Mouse (Mus musculus) forebrain, embryonic 13.5 days (tissue): ENCODE measurements around the gene Asb1. TPM values are rescaled to one million over a fixed set of nuclear protein-coding genes. Genes with fewer than 3 reads are reported as not detected.

Experiments
- ATAC-seq: fragments of 200-750 bp; cut with Nextera tagmentation; 2 replicates; pipeline ENCODE4 v1.8.0; 2017
- H3K27ac ChIP-seq: fragments of 300-500 bp; sonication (generic); 2 replicates; pipeline ENCODE4 v1.5.1; 2015; ENCODE audit warnings: inconsistent platforms, mild to moderate bottlenecking, moderate library complexity
- H3K27me3 ChIP-seq: fragments of 300-500 bp; sonication (generic); 2 replicates; pipeline ENCODE4 v1.6.1; 2015; ENCODE audit warnings: mild to moderate bottlenecking, inconsistent platforms
- H3K36me3 ChIP-seq: fragments of 300-500 bp; sonication (generic); 2 replicates; pipeline ENCODE4 v1.6.1; 2015; ENCODE audit warnings: mild to moderate bottlenecking, inconsistent platforms; ENCODE audit not compliant: poor library complexity, severe bottlenecking
- H3K4me1 ChIP-seq: fragments of 300-500 bp; sonication (generic); 2 replicates; pipeline ENCODE4 v1.6.1; 2015; ENCODE audit warnings: inconsistent platforms
- H3K4me2 ChIP-seq: fragments of 300-500 bp; sonication (generic); 2 replicates; pipeline ENCODE4 v1.6.1; 2015; ENCODE audit warnings: inconsistent platforms, mild to moderate bottlenecking, moderate library complexity
- H3K4me3 ChIP-seq: fragments of 300-500 bp; sonication (generic); 2 replicates; pipeline ENCODE4 v1.5.1; 2015; ENCODE audit warnings: mild to moderate bottlenecking, inconsistent platforms
- H3K9ac ChIP-seq: fragments of 300-500 bp; sonication (generic); 2 replicates; pipeline ENCODE4 v1.6.1; 2015; ENCODE audit warnings: mild to moderate bottlenecking, inconsistent platforms
- H3K9me3 ChIP-seq: fragments of 300-500 bp; sonication (generic); replicated peaks from 2 replicates; pipeline ENCODE4 v1.6.1; 2016; ENCODE audit warnings: inconsistent platforms
- WGBS: fragments of 180-500 bp; shearing (Covaris S2); methylation state at CpG from one replicate; pipeline ENCODE4 v1.1.7; 2015; 5-methylcytosine and 5-hydroxymethylcytosine counted together
- polyA plus RNA-seq: library from polyadenylated mRNA; unstranded; fragments of >200 nt; fragmentation: Nextera tagmentation; extraction: Ambion mirVana; gene quantifications from 2 replicates; pipeline ENCODE4 v1.2.1, GENCODE M21; 2015

Gene Asb1
- polyA plus RNA-seq, 1 experiment from 2014 or later, result 11.0 TPM

DNA sequence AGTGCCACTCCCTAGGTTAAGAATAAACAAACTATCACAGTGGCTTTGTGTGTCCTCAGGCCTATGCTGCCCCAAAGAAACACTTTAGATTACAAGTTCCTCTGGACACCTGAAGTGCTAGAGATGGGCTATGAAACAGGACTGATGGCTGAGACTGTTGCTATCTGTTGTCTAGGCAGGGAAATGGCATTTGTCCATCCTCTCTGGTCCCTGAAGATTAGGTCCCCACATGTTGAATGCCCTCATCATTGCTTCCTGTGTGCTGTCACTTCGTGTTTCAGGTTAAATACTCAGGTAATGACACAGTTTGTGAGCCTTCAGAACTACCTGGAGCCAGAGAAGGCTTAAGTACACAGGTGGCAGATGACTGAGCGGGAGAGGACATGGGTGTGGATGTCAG, 8.7 kb downstream of the Asb1 start:
- Histone ChIP-seq H3K27ac (no peak overlapping the region), H3K4me3 (no peak overlapping the region), H3K27me3 (no peaks in the 10 kb centered on the region), H3K9ac (no peak overlapping the region), H3K9me3 (no peaks in the 10 kb centered on the region), H3K4me2 (no peak overlapping the region), H3K36me3 (peaks cover 56% of the 10 kb centered on the region), H3K4me1 (peaks cover 7% of the 10 kb centered on the region)
- 85% methylated on average over 2 of the region's 2 CpGs for WGBS
- no peak for ATAC-seq

DNA sequence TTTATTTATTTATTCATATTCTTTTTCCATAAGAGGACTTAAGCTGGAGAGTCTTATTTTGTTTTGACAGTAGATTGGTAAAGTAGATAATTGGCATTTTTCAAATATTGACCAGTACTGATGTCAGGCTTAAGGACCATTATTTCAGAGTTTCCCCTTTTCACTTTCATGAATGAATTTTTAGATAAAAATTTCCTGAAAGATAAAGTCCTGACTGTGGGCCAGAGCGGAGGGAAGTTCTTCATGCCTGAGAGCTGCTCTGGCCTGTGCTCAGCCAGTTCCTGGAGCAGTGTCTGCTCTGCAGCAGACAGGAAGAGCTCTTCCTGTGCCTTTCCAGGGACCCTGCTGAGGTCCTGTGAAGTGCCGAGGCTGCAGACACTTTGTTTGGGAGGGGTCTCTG, 16.8 kb downstream of the Asb1 start:
- no peaks in the 10 kb centered on the region for H3K9me3 ChIP-seq
- H3K4me2 ChIP-seq, result no peak overlapping the region
- peaks cover 61% of the 10 kb centered on the region for H3K36me3 ChIP-seq
- 78% methylated on average over 2 of the region's 2 CpGs for WGBS
- no peak overlapping the region for H3K9ac ChIP-seq
- no peak overlapping the region for H3K4me3 ChIP-seq
- no peak overlapping the region for H3K27ac ChIP-seq
- H3K4me1 ChIP-seq, result no peaks in the 10 kb centered on the region
- no peaks in the 10 kb centered on the region for H3K27me3 ChIP-seq
- no peak for ATAC-seq

DNA sequence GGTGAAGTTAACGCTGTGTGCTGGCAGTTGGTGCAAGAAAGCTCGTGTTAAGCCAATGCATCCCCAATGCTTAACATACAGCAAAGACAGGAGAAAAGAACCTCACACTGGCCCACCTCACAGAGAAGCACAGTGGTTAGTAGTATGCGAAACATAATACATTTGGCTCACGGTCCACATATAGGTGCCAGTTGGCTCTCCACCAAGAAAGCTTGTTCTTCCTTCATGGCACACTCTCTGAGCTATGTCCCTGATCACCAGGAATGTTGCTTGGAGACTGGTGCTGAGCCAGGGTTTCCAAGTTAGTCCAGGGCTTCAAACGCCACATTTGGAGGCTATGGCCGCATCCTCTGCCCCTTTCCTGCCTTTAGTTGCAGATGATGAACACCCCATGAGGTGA, 20.9 kb downstream of the Asb1 start:
- no peak for ATAC-seq
- Histone ChIP-seq H3K4me1 (no peaks in the 10 kb centered on the region), H3K4me3 (no peak overlapping the region), H3K9ac (no peak overlapping the region), H3K27me3 (no peaks in the 10 kb centered on the region), H3K27ac (no peak overlapping the region), H3K4me2 (no peak overlapping the region), H3K9me3 (no peaks in the 10 kb centered on the region), H3K36me3 (peaks cover 24% of the 10 kb centered on the region)
- WGBS, result 83% methylated on average over 6 of the region's 6 CpGs

DNA sequence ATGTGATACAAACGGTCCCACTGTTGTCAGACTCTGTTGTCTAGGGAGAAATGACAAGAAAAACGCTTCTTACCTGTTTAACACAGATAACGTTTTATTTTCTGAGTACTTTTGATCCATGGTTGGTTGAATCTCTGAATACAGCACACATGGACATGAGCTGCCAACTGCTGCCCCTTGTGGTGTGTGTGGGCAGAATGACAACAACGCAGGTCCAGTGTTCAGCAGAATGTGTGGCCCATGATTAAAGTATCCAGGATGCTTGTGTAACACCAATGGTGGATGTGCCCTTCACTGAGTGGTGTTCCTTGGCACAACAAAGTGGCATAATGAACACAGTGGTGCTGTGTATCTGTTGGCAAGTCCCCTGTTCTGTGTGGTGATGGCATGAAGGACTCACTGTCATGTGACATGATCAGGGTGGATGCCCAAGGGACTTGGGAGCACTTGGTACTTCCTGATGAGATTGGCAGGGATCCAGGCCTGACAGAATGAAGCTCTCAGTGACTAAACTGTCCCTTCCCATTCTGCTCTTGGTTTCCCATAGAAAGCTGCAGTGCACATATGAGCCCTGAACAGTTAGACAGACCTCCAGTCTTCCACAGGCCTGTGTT, 22.7 kb downstream of the Asb1 start:
- ATAC-seq, result no peak
- no peaks in the 10 kb centered on the region for H3K27me3 ChIP-seq
- H3K4me3 ChIP-seq, result no peak overlapping the region
- H3K27ac ChIP-seq, result no peak overlapping the region
- H3K4me2 ChIP-seq, result no peak overlapping the region
- no peak overlapping the region for H3K9ac ChIP-seq
- no peaks in the 10 kb centered on the region for H3K4me1 ChIP-seq
- 86% methylated on average over 4 of the region's 4 CpGs for WGBS
- H3K36me3 ChIP-seq, result peaks cover 10% of the 10 kb centered on the region; the same call in 1 of the 2 replicates
- no peaks in the 10 kb centered on the region for H3K9me3 ChIP-seq

DNA sequence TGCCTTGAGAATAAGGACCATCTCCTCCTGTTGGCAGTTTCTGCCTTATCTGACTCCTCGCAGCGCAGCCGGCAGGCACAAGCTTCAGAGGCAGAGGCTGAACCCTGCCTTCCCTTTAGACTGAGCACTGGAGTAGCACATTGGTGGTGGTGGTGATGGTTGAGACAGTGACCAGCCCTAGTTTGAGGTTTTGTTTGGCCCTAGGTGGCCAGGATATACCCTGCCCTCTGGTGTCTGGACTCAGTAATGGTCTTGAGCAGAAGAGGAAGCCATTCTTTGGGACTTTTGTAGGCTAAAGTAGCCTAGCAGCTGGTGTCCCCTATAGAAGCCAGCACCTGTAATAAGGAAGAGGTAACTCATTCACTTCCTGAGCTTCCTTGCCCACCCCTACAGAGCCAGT, 23.7 kb downstream of the Asb1 start:
- no peak for ATAC-seq
- no peak overlapping the region for H3K4me2 ChIP-seq
- H3K9me3 ChIP-seq, result no peaks in the 10 kb centered on the region
- WGBS, result 73% methylated on average over 3 of the region's 3 CpGs
- H3K27ac ChIP-seq, result no peak overlapping the region
- H3K9ac ChIP-seq, result no peak overlapping the region
- no peaks in the 10 kb centered on the region for H3K27me3 ChIP-seq
- 0 out of 2 replicates have a peak, but pooled peaks cover 6% of the 10 kb centered on the region for H3K36me3 ChIP-seq
- H3K4me1 ChIP-seq, result no peaks in the 10 kb centered on the region
- no peak overlapping the region for H3K4me3 ChIP-seq

DNA sequence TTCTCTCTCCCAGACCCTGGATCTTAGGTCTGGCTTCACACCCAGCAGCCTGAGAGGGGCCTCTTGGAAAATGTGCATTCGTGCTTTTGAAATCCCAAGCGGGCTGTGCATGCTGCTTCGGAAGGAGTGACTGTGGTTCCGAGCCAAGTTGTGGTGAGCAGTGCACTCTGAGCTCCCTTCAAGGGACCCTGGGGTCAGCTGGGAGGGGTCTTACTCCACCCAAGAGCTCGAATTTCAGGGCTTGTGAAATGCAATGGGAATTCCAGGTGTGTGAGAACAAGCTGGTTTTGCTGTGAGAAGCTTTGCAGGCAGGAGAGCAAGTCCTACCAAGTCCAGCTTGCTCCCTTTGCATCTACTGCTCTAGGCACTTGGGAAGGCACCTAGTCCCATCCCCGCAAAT, 24.3 kb downstream of the Asb1 start:
- H3K9ac ChIP-seq, result no peak overlapping the region
- ATAC-seq, result no peak
- H3K27ac ChIP-seq, result no peak overlapping the region
- no peak overlapping the region for H3K4me2 ChIP-seq
- H3K9me3 ChIP-seq, result no peaks in the 10 kb centered on the region
- no peaks in the 10 kb centered on the region for H3K4me1 ChIP-seq
- WGBS, result 75% methylated on average over 6 of the region's 6 CpGs
- 0 out of 2 replicates have a peak, but pooled peaks cover 6% of the 10 kb centered on the region for H3K36me3 ChIP-seq
- no peak overlapping the region for H3K4me3 ChIP-seq
- no peaks in the 10 kb centered on the region for H3K27me3 ChIP-seq

DNA sequence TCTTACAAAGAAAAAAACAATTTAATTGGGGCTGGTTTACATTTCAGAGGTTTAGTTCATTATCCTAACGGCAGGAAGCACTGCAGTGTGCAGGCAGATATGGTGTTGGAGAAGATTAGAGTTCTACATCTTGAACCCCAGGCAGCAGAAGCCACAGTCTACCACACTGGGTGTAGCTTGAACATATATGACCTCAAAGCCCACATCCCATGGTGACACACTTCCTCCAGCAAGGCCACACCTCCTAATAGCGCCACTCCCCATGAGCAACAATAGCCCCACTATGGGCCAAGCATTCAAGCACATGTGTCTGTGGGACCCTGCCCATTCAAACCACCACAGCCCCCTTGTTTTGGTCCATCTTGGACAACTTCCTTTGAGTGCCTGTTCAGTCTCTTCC, 26.9 kb downstream of the Asb1 start:
- Histone ChIP-seq H3K9me3 (no peaks in the 10 kb centered on the region), H3K4me2 (no peak overlapping the region), H3K4me3 (no peak overlapping the region), H3K27ac (no peak overlapping the region), H3K27me3 (no peaks in the 10 kb centered on the region), H3K9ac (no peak overlapping the region), H3K36me3 (no peaks in the 10 kb centered on the region), H3K4me1 (no peaks in the 10 kb centered on the region)
- no peak for ATAC-seq
- WGBS, result 87% methylated on average over 2 of the region's 2 CpGs

DNA sequence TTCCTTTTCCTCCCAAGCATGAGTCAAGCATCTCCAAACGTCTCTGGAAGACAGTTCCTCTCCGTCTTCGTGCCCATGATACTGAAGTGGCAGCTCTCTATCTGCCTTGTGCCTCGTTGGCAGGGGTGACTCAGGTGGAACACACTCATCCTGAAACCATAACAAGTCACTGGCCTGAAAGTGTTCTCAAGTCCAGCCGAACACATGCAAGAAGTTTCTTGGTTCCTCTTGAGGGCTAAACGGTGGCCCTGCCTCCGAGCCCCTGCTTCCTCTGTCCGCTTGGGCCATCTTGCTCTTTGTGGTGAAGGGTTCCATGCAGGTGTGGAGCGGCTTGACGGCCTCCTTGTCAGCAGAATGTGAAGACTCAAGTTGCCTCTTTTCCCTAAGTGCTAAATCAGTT, 32.1 kb downstream of the Asb1 start:
- Histone ChIP-seq H3K27me3 (no peaks in the 10 kb centered on the region), H3K4me2 (no peak overlapping the region), H3K9me3 (no peaks in the 10 kb centered on the region), H3K9ac (no peak overlapping the region), H3K4me3 (no peak overlapping the region), H3K27ac (no peak overlapping the region), H3K36me3 (no peaks in the 10 kb centered on the region), H3K4me1 (no peaks in the 10 kb centered on the region)
- 86% methylated on average over 10 of the region's 10 CpGs for WGBS
- ATAC-seq, result no peak

DNA sequence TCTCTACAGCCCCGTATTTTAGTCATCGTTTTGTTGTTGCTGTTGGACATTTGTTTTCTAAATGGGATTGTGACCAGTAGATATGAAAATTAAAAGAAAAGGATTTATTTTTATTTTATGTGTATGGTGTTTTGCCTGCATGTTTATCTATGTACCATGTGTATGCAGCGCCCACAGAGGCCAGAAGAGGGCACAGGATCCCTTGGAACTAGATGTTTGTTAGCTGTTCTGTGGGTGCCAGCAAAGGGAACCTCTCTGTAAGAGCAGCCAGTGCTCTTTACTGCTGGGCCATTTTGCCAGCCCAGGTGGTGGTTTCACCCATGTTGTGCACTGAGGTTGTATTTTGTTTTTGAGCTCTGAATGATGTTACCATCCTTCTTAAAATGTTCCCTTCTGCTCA, 33.9 kb downstream of the Asb1 start:
- H3K27me3 ChIP-seq, result no peaks in the 10 kb centered on the region
- no peak overlapping the region for H3K4me3 ChIP-seq
- 70% methylated on average over 3 of the region's 3 CpGs for WGBS
- no peaks in the 10 kb centered on the region for H3K4me1 ChIP-seq
- no peaks in the 10 kb centered on the region for H3K36me3 ChIP-seq
- ATAC-seq, result no peak
- H3K9ac ChIP-seq, result no peak overlapping the region
- H3K27ac ChIP-seq, result no peak overlapping the region
- H3K9me3 ChIP-seq, result no peaks in the 10 kb centered on the region
- H3K4me2 ChIP-seq, result no peak overlapping the region

DNA sequence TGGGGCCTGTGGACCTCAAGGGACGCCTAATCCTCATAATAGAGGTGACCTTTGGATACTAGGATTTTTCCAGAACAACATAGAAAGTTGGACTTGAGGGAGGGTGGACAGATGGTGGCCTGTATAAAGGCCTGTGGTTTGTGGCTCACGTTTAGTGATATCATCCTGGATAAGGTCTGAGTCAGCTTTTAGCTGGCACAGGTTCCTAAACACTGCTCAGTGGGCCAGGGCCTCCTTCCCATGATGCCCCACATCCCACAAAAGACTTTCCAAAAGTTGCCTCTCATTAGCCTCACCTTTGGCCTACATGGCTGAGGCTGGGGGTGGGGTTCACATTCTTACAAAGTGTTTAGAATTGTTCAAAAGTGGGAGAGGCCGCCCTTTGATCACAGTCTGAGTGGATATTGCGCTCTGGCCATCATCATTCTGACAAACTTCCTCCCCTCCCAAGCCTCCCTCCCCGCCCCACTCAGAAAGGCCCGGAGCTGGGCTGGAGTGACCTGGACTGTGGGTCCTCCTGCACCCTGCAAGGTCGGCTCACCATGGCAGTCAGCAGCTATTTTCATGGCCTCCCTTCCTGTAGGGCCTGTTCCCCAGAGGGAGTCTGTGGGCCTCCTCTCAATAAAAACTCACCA, 37.7 kb downstream of the Asb1 start:
- Histone ChIP-seq H3K27me3 (no peaks in the 10 kb centered on the region), H3K4me3 (no peak overlapping the region), H3K9ac (no peak overlapping the region), H3K4me2 (no peak overlapping the region), H3K27ac (no peak overlapping the region), H3K4me1 (no peaks in the 10 kb centered on the region), H3K9me3 (no peaks in the 10 kb centered on the region), H3K36me3 (no peaks in the 10 kb centered on the region)
- WGBS, result 79% methylated on average over 7 of the region's 7 CpGs
- no peak for ATAC-seq

DNA sequence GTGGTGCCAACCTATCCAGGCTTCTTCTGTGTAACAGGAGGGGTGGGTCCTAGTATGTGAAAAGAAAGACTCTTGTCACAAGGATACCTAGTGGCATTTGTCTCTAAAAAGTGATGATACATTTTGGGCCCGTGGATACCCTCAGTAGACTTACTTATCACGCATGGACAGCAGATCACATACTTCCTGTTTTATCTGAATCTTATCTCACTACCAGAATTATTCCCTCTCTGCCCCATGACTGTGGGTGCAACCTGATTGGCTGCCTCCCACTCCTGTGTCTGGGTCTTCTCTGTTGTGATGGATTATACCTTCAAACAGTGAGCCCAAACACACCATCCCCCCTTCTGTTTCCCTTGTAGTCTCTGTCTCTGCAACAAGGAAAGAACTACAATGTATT, 40.2 kb downstream of the Asb1 start:
- Histone ChIP-seq H3K9me3 (no peaks in the 10 kb centered on the region), H3K27ac (no peak overlapping the region), H3K4me1 (no peaks in the 10 kb centered on the region), H3K4me2 (no peak overlapping the region), H3K9ac (no peak overlapping the region), H3K36me3 (no peaks in the 10 kb centered on the region), H3K27me3 (no peaks in the 10 kb centered on the region), H3K4me3 (no peak overlapping the region)
- ATAC-seq, result no peak
- 94% methylated on average over 2 of the region's 2 CpGs for WGBS

DNA sequence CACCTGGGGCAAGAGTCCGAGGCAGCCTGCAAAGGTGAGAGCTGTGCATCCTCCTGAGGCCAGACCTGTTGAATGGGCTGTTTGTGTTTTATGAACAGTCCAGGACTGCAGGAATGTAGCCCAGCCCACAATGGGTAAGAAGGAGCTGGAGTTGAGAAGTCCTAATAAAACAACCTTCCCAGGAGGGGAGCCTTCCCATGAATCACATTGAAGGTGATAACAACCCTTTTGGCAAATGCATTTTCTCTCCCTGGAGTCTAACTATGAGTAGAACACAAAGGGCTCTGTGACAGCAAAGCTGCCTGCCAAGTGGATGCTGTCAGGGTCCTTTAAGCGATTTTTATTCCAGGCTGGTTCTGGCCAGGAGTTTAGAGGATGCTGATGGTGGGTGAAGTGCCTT, 40.9 kb downstream of the Asb1 start:
- 72% methylated on average over 2 of the region's 2 CpGs for WGBS
- Histone ChIP-seq H3K27me3 (no peaks in the 10 kb centered on the region), H3K4me3 (no peak overlapping the region), H3K4me2 (no peak overlapping the region), H3K36me3 (no peaks in the 10 kb centered on the region), H3K9ac (no peak overlapping the region), H3K27ac (no peak overlapping the region), H3K4me1 (no peaks in the 10 kb centered on the region), H3K9me3 (no peaks in the 10 kb centered on the region)
- ATAC-seq, result no peak
